11 mouse cellular contexts compared by ENCODE assay signal in the genomic region with DNA sequence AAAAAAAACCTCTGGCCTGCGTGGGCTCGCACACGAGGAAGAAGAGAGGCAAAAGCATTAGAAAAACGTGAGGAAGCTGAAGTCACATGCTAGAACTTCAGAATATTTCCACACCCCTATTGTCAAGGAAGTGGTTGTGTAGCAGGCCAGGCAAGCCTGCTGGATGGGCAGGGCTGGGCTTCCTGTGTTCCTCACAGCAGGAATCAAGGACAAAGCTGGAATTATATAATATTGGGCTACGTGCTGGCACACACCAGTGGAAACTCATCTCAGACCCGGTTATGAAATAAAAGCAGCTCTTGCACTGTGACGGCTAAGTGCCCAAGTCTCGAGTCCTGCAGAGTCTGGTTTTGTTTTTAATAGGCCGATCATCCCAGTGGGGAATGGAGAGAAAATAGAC. TPM values are rescaled to one million over a fixed set of nuclear protein-coding genes. Genes with fewer than 3 reads are reported as not detected.
DNase-seq lines count a peak whose midpoint lies in the region; ATAC-seq and TF ChIP-seq lines count a peak whose summit lies in the region.
"Had no signal": no experiment of that assay in that cellular context is flagged by ENCODE, and none has a peak within 500 bp of the region (broad histone marks: within the 10 kb centered on the region; RNA-seq: fewer than 3 reads in every experiment).

No protein-coding gene starts in this region.

- no peaks in the 10 kb centered on the region for H3K36me3 ChIP-seq in lung, embryonic 14.5 days (ENCODE audit: insufficient read depth)
- no peaks in the 10 kb centered on the region for H3K36me3 ChIP-seq in forebrain, embryonic 16.5 days (ENCODE audit: control insufficient read depth, insufficient read depth)
- H3K36me3 ChIP-seq: intestine, embryonic 15.5 days; midbrain, embryonic 15.5 days had no signal

- H3K27me3 ChIP-seq in lung, embryonic 14.5 days (ENCODE audit: insufficient read depth, low read length) = no peaks in the 10 kb centered on the region
- no peaks in the 10 kb centered on the region for H3K27me3 ChIP-seq in forebrain, embryonic 16.5 days (replicated peaks; ENCODE audit: control insufficient read depth, insufficient read depth, low read length)
- H3K27me3 ChIP-seq: intestine, embryonic 15.5 days; midbrain, embryonic 15.5 days had no signal

- no peak overlapping the region for H3K9ac ChIP-seq in lung, embryonic 14.5 days
- no peak overlapping the region; the same call in 1 of the 2 replicates for H3K9ac ChIP-seq in forebrain, embryonic 16.5 days (replicated peaks; ENCODE audit: low read depth, low read length)
- H3K9ac ChIP-seq: intestine, embryonic 15.5 days; midbrain, embryonic 15.5 days had no signal

- DNase-seq in adrenal gland, adult (ENCODE audit: inconsistent age in 2 of 2, low spot score in 1 of 2) = peak; percentile 87 to 93
- no peak for DNase-seq in adrenal gland, adult 18-20 months (ENCODE audit: low spot score in 2 of 2)
- DNase-seq in adipocyte (ENCODE audit: low spot score) = peak; percentile 83
- DNase-seq in heart, adult 8-10 months (ENCODE audit: low spot score) = peak; percentile 85
- peak; percentile 28 for DNase-seq in lung, embryonic 14.5 days
- DNase-seq in cerebellum, adult 11-12 months = no peak
- no peak for DNase-seq in cerebellum, adult 9-11 months
- DNase-seq: right cerebral cortex, postnatal 4 days had no signal

- no peak overlapping the region for H3K4me3 ChIP-seq in lung, embryonic 14.5 days (ENCODE audit: low read depth, low read length)
- no peak overlapping the region for H3K4me3 ChIP-seq in forebrain, embryonic 16.5 days (replicated peaks; ENCODE audit: low read length)
- H3K4me3 ChIP-seq: intestine, embryonic 15.5 days; midbrain, embryonic 15.5 days had no signal

- peaks cover 10% of the 10 kb centered on the region; the same call in 1 of the 2 replicates for H3K4me1 ChIP-seq in lung, embryonic 14.5 days (ENCODE audit: insufficient read depth)
- H3K4me1 ChIP-seq in forebrain, embryonic 16.5 days (replicated peaks; ENCODE audit: control insufficient read depth, insufficient read depth, low read length) = peaks cover 1% of the 10 kb centered on the region; the same call in 1 of the 2 replicates
- H3K4me1 ChIP-seq: midbrain, embryonic 15.5 days had no signal

- TF ChIP-seq CTCF in lung, embryonic 14.5 days (IDR thresholded peaks at IDR 0.05; ENCODE audit: low read depth) = no peak

- no peaks in the 10 kb centered on the region for H3K9me3 ChIP-seq in lung, embryonic 14.5 days (ENCODE audit: low read depth, low read length)
- no peaks in the 10 kb centered on the region for H3K9me3 ChIP-seq in forebrain, embryonic 16.5 days (ENCODE audit: control insufficient read depth, low read length)
- H3K9me3 ChIP-seq: intestine, embryonic 15.5 days; midbrain, embryonic 15.5 days had no signal

- 61% methylated on average over 9 of the region's 9 CpGs for WGBS in lung, embryonic 14.5 days
- WGBS in forebrain, embryonic 16.5 days = 72% methylated on average over 9 of the region's 9 CpGs

- no peak for ATAC-seq in lung, embryonic 14.5 days (ENCODE audit: insufficient read depth)
- ATAC-seq in forebrain, embryonic 16.5 days = no peak
- ATAC-seq: intestine, embryonic 15.5 days; midbrain, embryonic 15.5 days had no signal

- H3K27ac ChIP-seq in lung, embryonic 14.5 days (ENCODE audit: low read depth) = 0 out of 2 replicates have a peak overlapping the region, but pooled peaks have one; percentile 2
- no peak overlapping the region for H3K27ac ChIP-seq in forebrain, embryonic 16.5 days (ENCODE audit: low read length)
- H3K27ac ChIP-seq: intestine, embryonic 15.5 days; midbrain, embryonic 15.5 days had no signal

- H3K4me2 ChIP-seq in lung, embryonic 14.5 days = no peak overlapping the region
- H3K4me2 ChIP-seq in forebrain, embryonic 16.5 days (ENCODE audit: low read length) = no peak overlapping the region
- H3K4me2 ChIP-seq: intestine, embryonic 15.5 days; midbrain, embryonic 15.5 days had no signal

RNA-seq across cellular contexts. Expression of a gene that starts 13.4 kb away (rescaled TPM):
- total RNA-seq in adrenal gland, adult 18-20 months (2021) = 10 to 100 TPM in 1 of 2 experiments, 1 to 10 TPM in 1; 7.9 to 19.0 TPM
- total RNA-seq in heart, adult 8-10 months (2022) = 10 to 100 TPM; 31.3 to 64.3 (median 38.9) TPM
- 5.0 and 7.1 TPM in 2 replicates for polyA plus RNA-seq in lung, embryonic 14.5 days (2014; fragmentation: Nextera tagmentation; extraction: Ambion mirVana)
- 6.4 and 9.9 TPM in 2 replicates for polyA plus RNA-seq in forebrain, embryonic 16.5 days (2015; fragmentation: Nextera tagmentation; extraction: Ambion mirVana)

RNA-seq across cellular contexts. Expression of a gene that starts 15.0 kb away (rescaled TPM):
- 10 to 100 TPM; 62.9 to 71.2 TPM for total RNA-seq in adrenal gland, adult 18-20 months (2021)
- 100 to 1,000 TPM; 154 to 174 (median 157) TPM for total RNA-seq in heart, adult 8-10 months (2022)
- polyA plus RNA-seq in lung, embryonic 14.5 days (2014; fragmentation: Nextera tagmentation; extraction: Ambion mirVana) = 30.9 and 32.5 TPM in 2 replicates
- polyA plus RNA-seq in forebrain, embryonic 16.5 days (2015; fragmentation: Nextera tagmentation; extraction: Ambion mirVana) = 83.5 and 89.3 TPM in 2 replicates

RNA-seq across cellular contexts. Expression of a gene that starts 30.0 kb away (rescaled TPM):
- 100 to 1,000 TPM; 134 to 185 TPM for total RNA-seq in adrenal gland, adult 18-20 months (2021)
- 10 to 100 TPM; 65.2 to 94.6 (median 72.1) TPM for total RNA-seq in heart, adult 8-10 months (2022)
- polyA plus RNA-seq in lung, embryonic 14.5 days (2014; fragmentation: Nextera tagmentation; extraction: Ambion mirVana) = 1,155 and 1,206 TPM in 2 replicates
- polyA plus RNA-seq in forebrain, embryonic 16.5 days (2015; fragmentation: Nextera tagmentation; extraction: Ambion mirVana) = 1,979 and 2,045 TPM in 2 replicates

RNA-seq across cellular contexts. Expression of a gene that starts 33.2 kb away (rescaled TPM):
- 10 to 100 TPM; 11.5 to 16.7 TPM for total RNA-seq in adrenal gland, adult 18-20 months (2021)
- 10 to 100 TPM; 11.5 to 12.8 (median 12.0) TPM for total RNA-seq in heart, adult 8-10 months (2022)
- 19.5 and 21.6 TPM in 2 replicates for polyA plus RNA-seq in lung, embryonic 14.5 days (2014; fragmentation: Nextera tagmentation; extraction: Ambion mirVana)
- polyA plus RNA-seq in forebrain, embryonic 16.5 days (2015; fragmentation: Nextera tagmentation; extraction: Ambion mirVana) = 10.6 and 13.2 TPM in 2 replicates

RNA-seq across cellular contexts. Expression of a gene that starts 53.0 kb away (rescaled TPM):
- total RNA-seq in adrenal gland, adult 18-20 months (2021) = 1 to 10 TPM; 2.3 TPM
- 1 to 10 TPM; 1.7 to 2.9 (median 1.8) TPM for total RNA-seq in heart, adult 8-10 months (2022)
- polyA plus RNA-seq in lung, embryonic 14.5 days (2014; fragmentation: Nextera tagmentation; extraction: Ambion mirVana) = 69.2 and 72.0 TPM in 2 replicates
- polyA plus RNA-seq in forebrain, embryonic 16.5 days (2015; fragmentation: Nextera tagmentation; extraction: Ambion mirVana) = 23.4 and 26.1 TPM in 2 replicates

Comparison
In these comparisons a context has a peak if more than half of its experiments do, and no peak if none do; other contexts are left out.
1. DNase-seq: peak in adrenal gland, adult (2 of 2), adipocyte (single experiment), heart, adult 8-10 months (single experiment) and lung, embryonic 14.5 days (single experiment); none in adrenal gland, adult 18-20 months (0 of 2), cerebellum, adult 11-12 months (single experiment) and cerebellum, adult 9-11 months (single experiment).